Mouse (Mus musculus): ENCODE results near the gene Ell. TPM values are rescaled to one million over a fixed set of nuclear protein-coding genes. Genes with fewer than 3 reads are reported as not detected.
A peak's percentile ranks its signal among the peaks of the same experiment; 100 is the strongest.

The Ell gene
- 25.1 and 25.6 TPM in 2 replicates for polyA plus RNA-seq (2012; rRNA removed)

DNA sequence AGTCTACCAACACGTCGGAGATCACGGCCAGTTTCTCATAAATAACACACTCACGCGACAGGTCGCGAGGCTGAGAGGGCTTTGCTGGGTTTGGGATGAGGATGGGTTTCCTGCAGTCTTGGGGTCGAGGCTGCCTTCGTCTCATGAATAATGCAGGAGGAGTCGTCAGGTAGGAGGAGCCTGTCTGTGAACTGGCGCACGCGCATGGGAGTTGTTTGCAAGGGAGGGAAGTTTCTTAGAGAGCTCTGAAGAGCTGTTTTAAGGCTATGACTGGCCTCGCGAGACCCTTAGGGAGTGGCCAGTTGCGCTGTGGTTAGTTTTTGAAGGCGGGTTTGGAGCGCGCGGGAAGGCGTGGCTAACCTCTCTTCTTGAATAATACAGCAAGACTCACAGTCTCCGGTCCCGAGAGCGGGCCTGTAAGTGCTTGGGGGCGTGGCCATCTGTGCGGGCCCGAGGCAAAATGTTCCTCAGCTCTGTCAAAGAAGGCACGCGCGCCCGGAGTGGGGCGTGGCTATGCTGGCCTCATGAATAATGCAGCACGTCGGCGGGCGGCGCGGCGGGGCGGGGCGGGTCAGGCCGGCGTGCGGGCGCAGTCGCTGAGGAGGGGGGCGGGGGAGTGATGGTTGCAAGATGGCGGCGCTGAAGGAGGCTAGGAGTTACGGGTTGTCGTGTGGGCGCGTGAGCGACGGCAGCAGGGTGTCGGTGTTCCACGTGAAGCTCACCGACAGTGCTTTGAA lies at the start of gene Ell:
Gene Ell, plus strand, starts transcription at position 381 of the 737 bp plus-strand sequence.
- peak; percentile 99 for DNase-seq (ENCODE audit: extremely low spot score in 1 of 2, low spot score in 1 of 2)

DNA sequence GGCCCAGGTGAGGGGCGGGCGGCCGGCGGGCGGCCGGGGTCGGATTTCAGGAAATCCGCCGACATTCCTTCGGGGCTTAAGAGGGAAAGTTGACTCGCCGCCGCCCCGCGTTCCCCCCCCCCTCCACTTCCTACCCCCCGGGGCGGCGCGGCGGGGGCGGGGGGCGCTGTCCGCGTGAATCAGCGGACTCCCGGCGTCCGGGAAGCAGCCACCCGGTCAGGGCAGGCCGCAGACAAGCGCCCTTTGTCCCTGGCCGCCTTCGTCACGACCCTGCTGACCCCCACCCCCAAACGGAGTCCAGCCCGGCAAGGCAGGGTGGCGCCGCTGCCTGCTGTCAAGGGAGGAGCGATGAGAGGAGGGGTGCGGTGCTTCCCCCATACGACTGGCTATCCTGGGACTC lies 49.7 kb upstream of the Ell start:
- DNase-seq (ENCODE audit: extremely low spot score in 1 of 2, low spot score in 1 of 2) = no peak

- no peak for DNase-seq (ENCODE audit: extremely low spot score in 1 of 2, low spot score in 1 of 2)
These were observed 49.0 kb upstream of the Ell start for GRCm38 (mm10) chr8:70490061-70490879.

DNA sequence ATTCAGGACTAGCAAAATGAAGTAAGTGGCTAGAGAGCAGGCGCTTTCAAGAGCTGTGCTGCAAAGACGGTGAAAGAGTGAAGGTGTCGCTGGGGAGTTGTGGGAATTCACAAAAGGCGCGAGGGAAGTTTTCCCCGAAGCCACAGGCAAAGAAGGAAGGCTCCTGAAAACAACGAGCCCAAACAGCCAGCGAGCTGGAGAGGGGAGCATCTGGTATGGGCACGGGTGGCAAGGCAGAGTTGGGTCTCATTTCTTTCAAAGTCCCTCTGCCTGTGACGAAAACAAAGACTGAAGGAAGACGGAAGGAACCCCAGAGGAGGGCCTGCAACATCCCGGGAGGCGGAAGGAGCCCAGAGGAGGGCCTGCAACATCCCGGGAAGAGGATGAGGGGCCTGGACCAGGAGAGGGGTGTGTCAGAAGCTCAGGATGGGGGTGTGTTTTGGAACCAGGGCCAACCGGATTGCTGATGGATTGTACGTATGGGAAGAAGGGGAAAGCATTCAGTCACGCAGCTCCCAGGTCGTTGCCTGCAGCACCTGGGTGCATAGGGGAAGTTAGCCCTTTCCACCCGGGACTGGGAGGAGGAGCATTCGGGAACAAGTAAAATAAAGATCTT lies 48.3 kb upstream of the Ell start:
- DNase-seq (ENCODE audit: extremely low spot score in 1 of 2, low spot score in 1 of 2) = no peak

- no peak for DNase-seq (ENCODE audit: extremely low spot score in 1 of 2, low spot score in 1 of 2)
These were observed 46.3 kb upstream of the Ell start, which contains the start of gene Crlf1 for GRCm38 (mm10) chr8:70492664-70493640. TSS of gene Crlf1 (plus strand) at chr8:70493158.

DNA sequence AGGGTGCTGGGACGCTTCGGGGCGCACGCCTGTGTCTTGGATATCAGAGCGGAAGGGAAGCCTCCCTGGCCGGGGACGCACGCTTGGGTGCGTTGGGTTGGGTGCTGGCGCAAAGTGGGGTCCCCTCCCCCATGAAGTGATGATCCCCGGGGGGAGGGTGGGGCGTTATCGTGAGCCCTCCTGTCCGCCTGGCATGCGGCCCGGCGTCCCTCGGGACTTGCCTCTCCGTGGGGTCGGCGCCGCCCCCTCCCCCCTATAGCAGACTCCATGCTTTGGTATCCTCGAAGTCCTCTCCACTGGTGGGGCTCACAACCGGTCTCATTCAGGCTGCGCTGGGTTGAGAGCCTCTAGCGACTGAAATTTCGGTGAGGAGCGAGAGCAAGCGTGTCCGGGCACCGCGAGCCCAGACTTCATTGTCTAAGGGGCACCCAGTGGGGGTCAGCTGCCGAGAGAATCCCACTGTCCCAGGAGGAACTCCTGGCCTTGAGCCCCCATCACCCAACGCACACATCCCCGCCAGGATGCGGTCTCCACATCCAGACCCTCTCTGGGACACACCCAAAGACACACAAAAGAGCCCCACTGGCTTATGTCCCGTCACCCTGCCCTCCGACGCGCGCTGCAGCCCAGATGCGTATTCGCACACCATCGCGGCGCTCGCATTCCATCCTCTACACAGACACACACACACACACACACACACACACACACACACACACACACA lies 45.4 kb upstream of the Ell start:
- DNase-seq (ENCODE audit: extremely low spot score in 1 of 2, low spot score in 1 of 2) = no peak

DNA sequence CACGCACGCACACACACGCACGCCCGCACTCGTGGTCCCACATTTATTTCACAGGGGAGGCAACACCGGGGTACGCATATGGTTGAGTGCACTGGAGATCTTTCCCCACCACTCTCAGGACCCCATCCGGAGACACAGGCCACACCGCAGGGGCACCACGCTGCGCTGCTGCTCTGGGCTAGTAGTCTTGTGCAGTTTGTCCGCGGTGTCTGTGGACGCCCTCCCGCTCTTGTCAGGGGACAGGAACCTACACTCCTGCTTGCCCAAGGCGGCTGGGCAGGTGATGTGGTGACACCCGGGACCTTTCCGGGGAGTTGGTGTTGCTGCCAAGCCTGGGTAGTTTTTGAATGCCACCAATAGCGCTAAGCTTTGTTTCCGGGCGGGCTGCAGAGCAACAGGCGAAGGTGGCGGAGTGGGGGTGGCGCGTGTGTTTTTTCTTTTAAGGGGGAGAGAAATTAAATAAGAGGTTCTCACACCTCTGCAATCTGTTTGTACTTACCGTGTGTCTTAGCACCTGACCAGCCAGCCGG lies 44.8 kb upstream of the Ell start:
- no peak for DNase-seq (ENCODE audit: extremely low spot score in 1 of 2, low spot score in 1 of 2)

- no peak for DNase-seq (ENCODE audit: extremely low spot score in 1 of 2, low spot score in 1 of 2)
These were observed 44.1 kb upstream of the Ell start for GRCm38 (mm10) chr8:70495001-70495770.

- no peak for DNase-seq (ENCODE audit: extremely low spot score in 1 of 2, low spot score in 1 of 2)
These were observed 43.5 kb upstream of the Ell start for GRCm38 (mm10) chr8:70495771-70496062.

DNA sequence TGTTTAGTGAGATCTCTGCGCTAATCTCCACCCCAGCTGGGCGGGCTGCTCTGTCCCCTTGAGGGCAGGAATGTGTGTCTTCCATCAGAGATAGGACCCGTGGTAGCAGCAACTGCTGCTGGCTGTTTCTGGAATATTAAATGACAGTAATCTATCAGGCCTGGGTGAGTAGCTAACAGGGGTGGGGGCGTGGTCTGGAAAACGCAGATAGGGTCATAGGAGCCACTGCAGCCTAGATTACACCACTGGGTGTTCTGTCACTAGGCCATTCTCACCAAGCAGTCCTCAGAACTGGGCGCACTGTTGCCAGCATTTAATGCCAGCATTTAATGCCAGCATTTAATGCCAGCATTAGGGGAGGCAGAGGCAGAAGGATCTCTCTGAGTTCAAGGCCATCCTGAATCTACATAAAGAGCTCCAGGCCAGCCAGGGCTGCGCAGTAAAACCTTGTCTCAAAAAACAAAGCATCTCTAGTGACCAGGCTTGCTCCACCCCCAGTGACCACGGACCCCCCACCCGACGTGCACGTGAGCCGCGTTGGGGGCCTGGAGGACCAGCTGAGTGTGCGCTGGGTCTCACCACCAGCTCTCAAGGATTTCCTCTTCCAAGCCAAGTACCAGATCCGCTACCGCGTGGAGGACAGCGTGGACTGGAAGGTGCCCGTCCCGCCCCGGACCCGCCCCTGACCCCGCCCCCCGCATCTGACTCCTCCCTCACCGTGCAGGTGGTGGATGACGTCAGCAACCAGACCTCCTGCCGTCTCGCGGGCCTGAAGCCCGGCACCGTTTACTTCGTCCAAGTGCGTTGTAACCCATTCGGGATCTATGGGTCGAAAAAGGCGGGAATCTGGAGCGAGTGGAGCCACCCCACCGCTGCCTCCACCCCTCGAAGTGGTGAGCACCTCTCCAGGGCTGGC lies 38.6 kb upstream of the Ell start:
- no peak for DNase-seq (ENCODE audit: extremely low spot score in 1 of 2, low spot score in 1 of 2)

DNA sequence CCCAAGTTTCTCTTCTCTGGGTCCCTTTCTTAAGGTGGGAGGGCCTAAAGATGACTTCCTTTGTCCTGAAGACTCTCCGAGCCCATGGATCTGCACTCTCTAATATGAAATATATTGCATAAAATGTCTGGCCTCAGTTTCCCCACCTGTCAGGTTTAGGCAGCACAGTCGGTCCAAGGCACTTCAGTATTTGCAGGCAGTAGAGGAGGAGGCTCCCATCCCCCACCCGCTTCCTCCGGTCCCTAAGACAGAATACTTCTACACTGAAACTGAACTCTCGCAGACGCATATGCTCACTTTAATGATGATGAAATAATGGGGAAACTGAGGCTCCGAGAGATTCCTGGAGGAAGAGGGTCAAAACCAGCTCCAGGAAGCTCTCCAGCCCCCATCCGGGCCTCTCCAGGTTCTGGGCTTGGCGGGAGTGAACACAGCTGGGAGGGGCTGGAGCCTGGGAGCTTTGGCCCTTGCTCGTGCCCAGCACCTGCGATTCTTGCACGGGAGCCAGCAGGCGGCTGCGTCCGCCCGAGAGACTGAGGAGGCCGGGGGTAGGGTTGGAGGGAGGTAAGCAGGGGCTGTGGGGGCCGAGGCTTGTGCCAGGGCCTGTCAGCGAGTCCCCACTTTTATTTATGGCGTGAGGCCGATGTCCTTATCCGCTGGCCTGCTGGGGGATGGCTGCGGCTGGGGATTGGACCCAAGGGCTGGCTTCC lies 37.3 kb upstream of the Ell start:
- no peak for DNase-seq (ENCODE audit: extremely low spot score in 1 of 2, low spot score in 1 of 2)

DNA sequence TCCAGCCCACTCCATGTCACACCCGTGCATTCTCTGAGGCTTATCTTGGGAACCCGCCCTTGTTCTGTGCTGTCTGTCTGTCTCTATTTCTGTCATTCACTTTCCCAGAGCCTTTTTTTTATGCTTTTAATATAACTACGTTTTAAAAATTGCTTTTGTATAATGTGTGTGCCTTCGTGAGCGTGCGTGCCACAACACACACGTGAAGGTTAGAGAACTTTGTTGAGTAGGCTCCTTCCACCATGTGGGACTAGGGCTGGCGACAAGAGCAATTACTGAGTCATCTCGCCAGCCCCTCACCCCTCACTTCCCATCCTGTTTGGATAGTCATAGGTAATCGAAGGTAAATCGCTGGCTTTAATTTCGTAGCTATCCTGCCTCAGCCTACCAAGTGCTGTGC lies 36.7 kb upstream of the Ell start:
- no peak for DNase-seq (ENCODE audit: extremely low spot score in 1 of 2, low spot score in 1 of 2)

DNA sequence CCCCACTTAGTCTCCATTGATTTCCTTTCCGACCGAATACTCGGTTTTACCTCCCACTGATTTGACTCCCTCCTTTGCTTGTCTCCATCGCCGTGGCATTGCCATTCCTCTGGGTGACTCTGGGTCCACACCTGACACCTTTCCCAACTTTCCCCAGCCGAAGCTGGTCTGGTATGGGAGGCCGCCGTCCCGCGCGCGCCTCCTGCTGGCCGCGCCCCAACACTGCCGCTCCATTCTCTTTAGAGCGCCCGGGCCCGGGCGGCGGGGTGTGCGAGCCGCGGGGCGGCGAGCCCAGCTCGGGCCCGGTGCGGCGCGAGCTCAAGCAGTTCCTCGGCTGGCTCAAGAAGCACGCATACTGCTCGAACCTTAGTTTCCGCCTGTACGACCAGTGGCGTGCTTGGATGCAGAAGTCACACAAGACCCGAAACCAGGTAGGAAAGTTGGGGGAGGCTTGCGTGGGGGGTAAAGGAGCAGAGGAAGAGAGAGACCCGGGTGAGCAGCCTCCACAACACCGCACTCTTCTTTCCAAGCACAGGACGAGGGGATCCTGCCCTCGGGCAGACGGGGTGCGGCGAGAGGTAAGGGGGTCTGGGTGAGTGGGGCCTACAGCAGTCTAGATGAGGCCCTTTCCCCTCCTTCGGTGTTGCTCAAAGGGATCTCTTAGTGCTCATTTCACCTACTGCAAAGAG lies 36.1 kb upstream of the Ell start:
- DNase-seq (ENCODE audit: extremely low spot score in 1 of 2, low spot score in 1 of 2) = peak in 1 of 2 experiments; percentile 63

DNA sequence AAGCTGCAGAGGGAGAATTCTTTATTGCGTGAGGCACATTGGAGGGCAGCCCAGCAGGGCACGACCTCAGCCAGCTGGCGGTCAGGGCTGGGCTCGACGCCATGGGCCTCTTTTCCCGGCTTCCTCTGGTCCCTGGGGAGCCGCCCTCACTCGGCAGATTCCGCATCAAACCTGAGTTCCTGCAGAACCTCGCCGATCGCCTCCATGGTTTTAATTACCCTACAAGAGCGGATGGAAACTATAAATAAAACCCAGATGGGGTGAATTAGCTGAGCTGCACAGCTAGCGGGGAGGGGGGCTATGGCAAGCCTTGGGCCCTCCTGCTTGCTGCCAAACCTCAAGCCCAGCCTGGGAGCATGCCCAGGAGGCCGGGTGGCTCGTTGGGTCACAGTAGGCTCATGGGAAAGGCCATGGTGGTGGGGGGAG lies 35.0 kb upstream of the Ell start:
- DNase-seq (ENCODE audit: extremely low spot score in 1 of 2, low spot score in 1 of 2) = peak in 1 of 2 experiments; percentile 54

- peak in 1 of 2 experiments; percentile 95 for DNase-seq (ENCODE audit: extremely low spot score in 1 of 2, low spot score in 1 of 2)
These were observed 34.4 kb upstream of the Ell start for GRCm38 (mm10) chr8:70504851-70505250.

DNA sequence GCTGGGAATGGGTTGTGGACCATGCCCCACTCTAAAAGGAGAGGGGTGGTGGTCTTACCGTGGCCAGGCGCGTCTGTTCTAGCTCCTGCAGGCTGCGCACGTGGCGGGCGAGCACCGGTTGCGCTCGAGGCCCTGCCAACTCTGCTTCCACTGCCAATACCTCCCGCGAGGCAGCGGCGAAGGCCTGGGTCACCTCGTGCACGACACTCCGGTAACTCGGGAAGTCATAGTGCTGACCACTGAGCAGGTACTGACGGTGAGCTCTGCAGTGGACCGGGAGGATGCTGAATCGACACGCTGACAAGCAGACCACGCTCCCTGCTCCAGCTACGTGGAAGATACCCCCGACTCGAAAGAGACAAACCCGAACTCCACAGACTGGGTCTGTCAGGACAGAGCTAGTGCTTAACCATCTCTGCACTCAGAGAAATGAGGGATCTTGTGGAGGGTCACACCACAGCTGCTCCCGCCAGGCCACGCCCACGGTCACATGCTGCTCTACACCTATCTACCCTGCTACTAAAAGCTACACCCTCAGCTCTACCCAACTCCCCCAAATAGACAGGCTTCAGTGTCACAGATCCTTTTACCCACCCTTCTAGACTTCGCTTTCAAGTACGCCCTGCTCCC lies 33.4 kb upstream of the Ell start:
- DNase-seq (ENCODE audit: extremely low spot score in 1 of 2, low spot score in 1 of 2) = no peak

All from frontal cortex, adult 2 months (tissue).